Mouse (Mus musculus) retina, adult 2 months (tissue): Measurements from ENCODE around the gene Clybl.

Experiments used
- DNase-seq: peaks from one replicate; pipeline ENCODE4 v3.0.0-alpha.2; 2012; ENCODE audit warnings: low read depth, low spot score

The Clybl gene

GRCm38 (mm10) chr14:122358592-122358991 lies 177.1 kb downstream of the Clybl start:
- DNase-seq, result no peak

- DNase-seq, result no peak
Observed at GRCm38 (mm10) chr14:122359136-122359905, 177.8 kb downstream of the Clybl start.

- DNase-seq, result no peak
Observed at GRCm38 (mm10) chr14:122361807-122362206, 180.3 kb downstream of the Clybl start.

- no peak for DNase-seq
Observed at GRCm38 (mm10) chr14:122363156-122363555, 181.7 kb downstream of the Clybl start.

- DNase-seq, result no peak
Observed at GRCm38 (mm10) chr14:122364026-122364425, 182.5 kb downstream of the Clybl start.

GRCm38 (mm10) chr14:122367252-122367868 lies 185.9 kb downstream of the Clybl start:
- DNase-seq, result no peak

- DNase-seq, result no peak
Observed at GRCm38 (mm10) chr14:122367882-122368418, 186.4 kb downstream of the Clybl start.

GRCm38 (mm10) chr14:122368501-122368900 lies 187.0 kb downstream of the Clybl start:
- DNase-seq, result no peak

GRCm38 (mm10) chr14:122371979-122372378 lies 190.5 kb downstream of the Clybl start:
- DNase-seq, result no peak

GRCm38 (mm10) chr14:122373458-122373857 lies 192.0 kb downstream of the Clybl start:
- no peak for DNase-seq

GRCm38 (mm10) chr14:122374285-122374997 lies 192.9 kb downstream of the Clybl start:
- no peak for DNase-seq

GRCm38 (mm10) chr14:122375070-122375811 lies 193.7 kb downstream of the Clybl start:
- no peak for DNase-seq

GRCm38 (mm10) chr14:122376482-122377143 lies 195.1 kb downstream of the Clybl start:
- DNase-seq, result no peak

GRCm38 (mm10) chr14:122377681-122378080 lies 196.2 kb downstream of the Clybl start:
- DNase-seq, result no peak

GRCm38 (mm10) chr14:122379076-122379475 lies 197.6 kb downstream of the Clybl start:
- DNase-seq, result no peak

- no peak for DNase-seq
Observed at GRCm38 (mm10) chr14:122379996-122380395, 198.5 kb downstream of the Clybl start.

- DNase-seq, result no peak
Observed at GRCm38 (mm10) chr14:122380896-122381845, 199.7 kb downstream of the Clybl start.

GRCm38 (mm10) chr14:122382281-122382680 lies 200.8 kb downstream of the Clybl start:
- DNase-seq, result no peak

GRCm38 (mm10) chr14:122383931-122384330 lies 202.4 kb downstream of the Clybl start:
- DNase-seq, result no peak
